Mouse (Mus musculus): ENCODE data around the gene Gpn3. TPM values are rescaled to one million over a fixed set of nuclear protein-coding genes. Genes with fewer than 3 reads are reported as not detected.

Gpn3 gene
- polyA plus RNA-seq, 1 experiment from 2014 or later: 42.9 TPM

DNA sequence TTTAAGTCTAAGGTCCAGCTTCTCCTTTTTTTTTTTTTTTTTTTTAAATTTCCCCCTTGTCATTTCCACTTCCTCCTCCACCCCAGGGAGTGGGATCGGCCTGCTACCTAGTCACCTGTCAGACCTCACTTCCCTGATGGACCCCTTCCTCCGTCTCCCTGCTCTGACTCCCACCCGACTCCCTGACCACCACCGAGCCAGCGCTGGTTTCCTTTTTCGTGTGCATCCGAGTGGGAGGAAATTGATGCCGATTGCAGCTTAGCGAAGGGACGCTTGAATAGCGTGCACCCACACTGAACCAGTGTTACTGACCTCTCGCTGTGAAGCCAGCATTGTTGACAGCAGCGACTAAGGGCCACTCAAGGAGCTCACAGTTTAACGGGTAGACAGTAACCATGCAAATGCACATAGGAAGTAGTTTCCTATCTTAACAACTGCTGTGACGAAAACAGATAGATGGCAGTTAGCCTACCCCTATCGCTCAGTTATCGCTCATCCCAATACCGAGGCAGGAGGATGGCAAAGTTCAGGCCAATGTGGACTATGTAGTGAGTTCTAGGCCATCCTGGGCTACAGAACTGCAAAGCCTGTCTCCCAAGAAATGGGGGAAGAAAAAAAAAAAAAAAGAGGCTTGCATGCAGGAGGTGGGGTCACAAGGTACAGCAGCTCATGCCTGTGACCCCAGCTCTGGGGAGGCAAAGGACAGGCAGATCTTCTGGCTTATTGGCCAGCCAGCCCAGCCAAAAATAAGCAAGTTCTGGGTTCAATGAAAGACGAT, 20.7 kb downstream of the Gpn3 start:
- ATAC-seq (replicated peaks): peak; percentile 53; the same call in 1 of the 2 replicates
- peaks cover 16% of the 10 kb centered on the region for H3K4me1 ChIP-seq
- peak overlapping the region; percentile 60 for H3K4me3 ChIP-seq
- H3K36me3 ChIP-seq (replicated peaks): peaks cover 2% of the 10 kb centered on the region; the same call in 1 of the 2 replicates
- no peaks in the 10 kb centered on the region for H3K27me3 ChIP-seq (replicated peaks)
- no peaks in the 10 kb centered on the region for H3K9me3 ChIP-seq
- peak overlapping the region; percentile 64 for H3K27ac ChIP-seq
- peak overlapping the region; percentile 63 for H3K9ac ChIP-seq
- peak overlapping the region; percentile 77 for H3K4me2 ChIP-seq
- 14% methylated on average over 19 of the region's 19 CpGs for WGBS

DNA sequence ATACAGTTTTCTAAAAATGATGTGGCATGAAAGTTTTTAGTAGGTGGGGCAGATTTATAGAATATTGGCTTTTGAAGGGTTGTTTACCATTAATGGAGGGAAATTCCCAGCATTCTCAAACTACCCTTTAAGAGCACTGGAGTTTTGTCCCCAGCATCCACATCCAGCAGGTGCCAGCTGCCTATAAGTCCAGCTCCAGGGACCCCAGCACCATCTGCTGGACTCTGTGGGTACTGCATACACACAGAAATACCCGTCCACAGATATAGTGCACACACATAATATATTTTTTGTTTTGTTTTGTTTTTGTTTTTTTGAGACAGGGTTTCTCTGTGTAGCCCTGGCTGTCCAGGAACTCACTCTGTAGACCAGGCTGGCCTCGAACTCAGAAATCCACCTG, 22.2 kb downstream of the Gpn3 start:
- Histone ChIP-seq H3K27ac (no peak overlapping the region), H3K4me2 (no peak overlapping the region), H3K4me3 (no peak overlapping the region), H3K9ac (no peak overlapping the region), H3K36me3 (replicated peaks) (peaks cover 5% of the 10 kb centered on the region; the same call in 1 of the 2 replicates), H3K9me3 (no peaks in the 10 kb centered on the region), H3K4me1 (peaks cover 16% of the 10 kb centered on the region), H3K27me3 (replicated peaks) (no peaks in the 10 kb centered on the region)
- WGBS: 54% methylated on average over 2 of the region's 2 CpGs
- no peak for ATAC-seq (replicated peaks)

DNA sequence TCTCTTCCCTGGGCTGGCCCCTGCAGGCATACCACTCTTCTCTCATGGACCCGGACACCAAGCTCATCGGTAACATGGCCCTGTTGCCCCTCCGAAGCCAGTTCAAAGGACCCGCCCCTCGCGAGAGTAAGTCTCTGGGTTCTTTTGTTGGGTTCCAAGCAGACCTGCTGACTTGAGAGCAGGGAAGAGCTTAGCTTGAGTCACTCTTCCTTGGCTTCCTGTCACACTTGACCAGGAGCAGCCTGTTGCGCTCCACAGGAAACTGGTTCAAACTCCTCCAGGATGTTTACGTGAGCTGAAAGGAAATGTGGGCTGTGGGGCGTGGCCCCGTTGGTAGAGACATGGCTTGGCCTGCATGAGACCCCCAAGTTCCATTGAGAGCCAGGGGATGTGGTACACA, 25.1 kb downstream of the Gpn3 start:
- no peak overlapping the region for H3K9ac ChIP-seq
- peaks cover 16% of the 10 kb centered on the region for H3K4me1 ChIP-seq
- H3K9me3 ChIP-seq: no peaks in the 10 kb centered on the region
- no peak for ATAC-seq (replicated peaks)
- no peak overlapping the region for H3K4me3 ChIP-seq
- H3K4me2 ChIP-seq: no peak overlapping the region
- WGBS: 89% methylated on average over 10 of the region's 10 CpGs
- H3K27ac ChIP-seq: no peak overlapping the region
- no peaks in the 10 kb centered on the region for H3K27me3 ChIP-seq (replicated peaks)
- H3K36me3 ChIP-seq (replicated peaks): peaks cover 5% of the 10 kb centered on the region; the same call in 1 of the 2 replicates

DNA sequence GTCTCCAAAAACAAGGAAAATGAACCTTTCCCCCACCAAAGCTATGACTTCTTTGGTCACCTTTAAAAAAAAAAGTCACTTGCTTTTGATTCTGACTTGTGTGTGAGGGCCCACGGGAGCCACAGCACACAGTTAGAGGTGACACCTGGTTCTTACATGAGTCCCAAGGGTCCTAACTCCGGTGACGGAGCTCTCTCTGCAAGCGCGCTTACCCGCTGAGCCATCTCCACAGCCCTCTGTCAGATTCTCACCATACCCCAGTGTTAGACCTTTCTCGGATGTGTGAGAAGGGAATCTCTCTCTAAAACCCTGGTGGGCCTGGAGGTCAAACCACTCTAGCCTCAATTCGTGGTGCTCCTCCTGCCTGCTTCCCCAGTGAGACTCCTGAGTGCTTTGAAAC, 25.8 kb downstream of the Gpn3 start:
- 92% methylated on average over 8 of the region's 8 CpGs for WGBS
- H3K9ac ChIP-seq: no peak overlapping the region
- H3K9me3 ChIP-seq: no peaks in the 10 kb centered on the region
- H3K27me3 ChIP-seq (replicated peaks): no peaks in the 10 kb centered on the region
- H3K4me1 ChIP-seq: peaks cover 14% of the 10 kb centered on the region
- H3K27ac ChIP-seq: no peak overlapping the region
- H3K4me2 ChIP-seq: no peak overlapping the region
- no peak overlapping the region for H3K4me3 ChIP-seq
- no peak for ATAC-seq (replicated peaks)
- peaks cover 5% of the 10 kb centered on the region; the same call in 1 of the 2 replicates for H3K36me3 ChIP-seq (replicated peaks)

DNA sequence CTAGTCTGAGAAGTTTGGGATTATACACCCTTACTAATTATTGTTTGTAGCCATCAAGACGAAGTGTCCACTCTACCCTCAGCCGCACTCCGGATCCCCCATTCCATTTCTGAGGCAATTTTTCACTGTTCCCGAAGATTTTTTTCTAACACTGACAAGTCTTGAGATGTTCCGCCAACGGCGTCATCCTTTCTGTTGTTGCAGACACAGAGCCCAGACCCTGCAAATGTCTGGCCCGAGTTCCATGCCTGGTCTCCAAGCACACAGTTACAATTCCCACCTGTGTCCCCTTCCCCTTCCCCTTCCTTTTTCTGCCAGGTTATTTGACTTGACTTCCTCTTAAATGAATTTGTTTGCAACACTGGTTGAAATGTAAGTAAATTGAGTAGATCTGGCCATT, 28.2 kb downstream of the Gpn3 start:
- ATAC-seq (replicated peaks): no peak
- no peak overlapping the region for H3K9ac ChIP-seq
- no peaks in the 10 kb centered on the region for H3K4me1 ChIP-seq
- no peak overlapping the region for H3K27ac ChIP-seq
- WGBS: 95% methylated on average over 8 of the region's 8 CpGs
- H3K4me3 ChIP-seq: no peak overlapping the region
- no peaks in the 10 kb centered on the region for H3K9me3 ChIP-seq
- no peaks in the 10 kb centered on the region for H3K27me3 ChIP-seq (replicated peaks)
- no peak overlapping the region for H3K4me2 ChIP-seq
- H3K36me3 ChIP-seq (replicated peaks): peaks cover 17% of the 10 kb centered on the region

DNA sequence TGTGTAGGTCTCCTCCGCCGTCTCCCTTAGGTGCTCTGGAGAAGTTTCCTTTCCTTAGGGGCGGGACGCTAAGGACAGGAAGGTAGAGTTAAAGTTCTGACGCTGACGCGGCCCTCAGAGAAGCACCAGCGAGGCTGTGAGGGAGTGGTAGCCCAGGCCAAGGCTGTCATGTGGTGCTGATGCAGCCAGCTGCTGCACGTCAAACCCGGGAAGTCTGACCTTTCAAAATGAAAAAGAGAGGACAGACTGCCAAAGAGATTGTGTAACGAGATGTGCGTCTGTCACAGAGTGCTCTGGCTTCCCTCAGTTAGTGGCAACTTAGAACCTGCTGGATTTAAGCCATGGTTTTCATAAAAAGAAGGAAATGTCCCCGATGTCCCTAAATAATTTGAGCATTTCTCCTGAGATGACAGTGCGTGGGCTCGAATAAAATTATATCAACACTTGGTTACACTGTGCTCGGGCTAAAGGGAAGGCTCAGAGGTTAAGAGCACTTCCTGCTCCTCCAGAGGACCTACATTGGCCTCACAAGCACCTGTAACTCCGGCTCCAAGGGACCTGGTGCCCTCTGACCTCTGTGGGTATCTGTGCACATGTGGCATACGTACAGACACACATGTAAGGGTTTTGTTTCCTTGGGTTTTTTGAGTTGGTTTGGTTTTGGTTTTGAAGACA, 29.1 kb downstream of the Gpn3 start:
- 88% methylated on average over 18 of the region's 18 CpGs for WGBS
- Histone ChIP-seq H3K4me2 (no peak overlapping the region), H3K4me3 (no peak overlapping the region), H3K27me3 (replicated peaks) (no peaks in the 10 kb centered on the region), H3K4me1 (no peaks in the 10 kb centered on the region), H3K9me3 (no peaks in the 10 kb centered on the region), H3K36me3 (replicated peaks) (peaks cover 17% of the 10 kb centered on the region), H3K9ac (no peak overlapping the region), H3K27ac (no peak overlapping the region)
- no peak for ATAC-seq (replicated peaks)

DNA sequence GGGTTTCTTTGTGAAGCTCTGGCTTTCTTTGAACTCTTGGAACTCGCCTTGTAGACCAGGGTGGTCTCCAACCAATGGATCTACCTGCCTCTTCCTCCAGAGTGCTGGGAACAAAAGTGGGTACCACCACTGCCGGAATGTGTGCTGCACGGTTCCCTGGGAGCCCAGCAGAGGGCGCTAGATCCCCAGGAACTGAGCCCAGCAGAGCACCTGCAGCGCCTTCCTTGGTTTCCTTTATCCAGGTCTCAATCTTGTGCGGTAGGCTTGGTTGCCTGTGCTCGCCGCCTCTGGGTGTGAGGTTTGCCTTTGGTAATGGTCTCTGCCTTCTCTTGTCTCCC, 29.6 kb downstream of the Gpn3 start:
- no peaks in the 10 kb centered on the region for H3K9me3 ChIP-seq
- ATAC-seq (replicated peaks): no peak
- no peak overlapping the region for H3K4me3 ChIP-seq
- H3K9ac ChIP-seq: no peak overlapping the region
- H3K27ac ChIP-seq: no peak overlapping the region
- 16% methylated on average over 8 of the region's 8 CpGs for WGBS
- H3K4me1 ChIP-seq: no peaks in the 10 kb centered on the region
- H3K27me3 ChIP-seq (replicated peaks): no peaks in the 10 kb centered on the region
- no peak overlapping the region for H3K4me2 ChIP-seq
- H3K36me3 ChIP-seq (replicated peaks): peaks cover 19% of the 10 kb centered on the region

DNA sequence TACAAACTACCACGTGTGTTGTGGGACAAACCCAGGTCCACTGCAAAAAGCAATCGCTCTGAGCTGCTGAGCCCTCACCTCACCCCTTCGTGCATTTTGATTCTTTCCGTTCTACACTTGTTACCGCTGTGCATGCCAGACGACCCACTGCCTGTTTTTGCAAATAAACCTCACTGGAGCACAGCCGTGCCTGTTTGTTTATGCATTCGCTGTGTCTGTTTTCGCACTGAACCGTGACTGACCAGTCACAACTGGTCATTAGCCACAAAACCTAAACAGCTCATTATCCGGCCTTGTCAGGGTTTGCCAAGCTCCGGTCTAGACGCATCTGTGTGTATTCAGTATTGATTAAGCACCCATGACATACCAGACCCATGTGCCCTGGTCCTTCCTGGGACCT, 30.5 kb downstream of the Gpn3 start:
- WGBS: 89% methylated on average over 13 of the region's 13 CpGs
- no peak for ATAC-seq (replicated peaks)
- Histone ChIP-seq H3K4me1 (no peaks in the 10 kb centered on the region), H3K4me3 (no peak overlapping the region), H3K4me2 (no peak overlapping the region), H3K9me3 (no peaks in the 10 kb centered on the region), H3K9ac (no peak overlapping the region), H3K36me3 (replicated peaks) (peaks cover 28% of the 10 kb centered on the region), H3K27me3 (replicated peaks) (no peaks in the 10 kb centered on the region), H3K27ac (no peak overlapping the region)

DNA sequence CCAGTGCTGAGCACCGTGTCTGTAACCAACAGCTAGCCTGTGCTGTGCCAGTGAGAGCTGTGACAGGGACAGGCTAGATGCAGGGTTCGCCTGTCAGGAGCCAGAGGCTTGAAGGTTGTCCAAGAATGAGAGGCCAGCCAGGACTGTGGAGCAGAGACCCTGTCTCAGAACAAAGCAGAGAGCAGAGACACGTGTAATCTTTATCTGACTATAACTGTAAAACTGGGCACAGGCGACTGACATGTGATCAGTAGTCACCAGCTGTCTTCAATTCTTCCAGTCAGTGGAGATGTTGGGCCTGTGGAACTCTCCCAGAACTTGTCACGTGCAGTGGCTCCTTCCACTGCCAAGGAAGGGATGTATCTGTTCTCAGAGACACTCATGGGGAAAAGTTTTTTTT, 31.1 kb downstream of the Gpn3 start:
- Histone ChIP-seq H3K4me2 (no peak overlapping the region), H3K4me3 (no peak overlapping the region), H3K4me1 (no peaks in the 10 kb centered on the region), H3K9me3 (no peaks in the 10 kb centered on the region), H3K27me3 (replicated peaks) (no peaks in the 10 kb centered on the region), H3K27ac (no peak overlapping the region), H3K9ac (no peak overlapping the region), H3K36me3 (replicated peaks) (peaks cover 26% of the 10 kb centered on the region)
- no peak for ATAC-seq (replicated peaks)
- WGBS: 83% methylated on average over 5 of the region's 5 CpGs

DNA sequence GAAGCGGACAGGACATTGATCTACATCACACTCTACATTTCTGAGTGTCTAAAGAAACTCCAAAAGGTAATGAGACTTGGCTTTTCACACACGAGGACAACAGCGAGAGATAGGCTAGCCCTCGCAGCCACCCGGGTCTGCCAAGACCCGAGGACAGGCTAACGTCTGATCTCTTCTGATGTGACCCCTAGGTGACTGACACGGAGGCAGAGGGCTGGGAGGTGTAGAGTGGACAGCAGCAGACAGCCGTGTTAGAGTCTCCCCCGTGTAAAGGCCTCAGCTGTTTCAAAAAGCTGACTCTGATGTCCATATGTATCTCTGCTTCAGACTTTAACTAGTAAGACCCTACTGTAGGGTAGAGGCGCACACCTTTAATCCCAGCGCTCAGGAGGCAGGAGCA, 31.7 kb downstream of the Gpn3 start:
- 93% methylated on average over 12 of the region's 12 CpGs for WGBS
- no peak overlapping the region for H3K4me3 ChIP-seq
- H3K4me2 ChIP-seq: no peak overlapping the region
- no peaks in the 10 kb centered on the region for H3K9me3 ChIP-seq
- H3K27me3 ChIP-seq (replicated peaks): no peaks in the 10 kb centered on the region
- H3K9ac ChIP-seq: no peak overlapping the region
- peaks cover 26% of the 10 kb centered on the region for H3K36me3 ChIP-seq (replicated peaks)
- ATAC-seq (replicated peaks): no peak
- H3K27ac ChIP-seq: no peak overlapping the region
- H3K4me1 ChIP-seq: no peaks in the 10 kb centered on the region

DNA sequence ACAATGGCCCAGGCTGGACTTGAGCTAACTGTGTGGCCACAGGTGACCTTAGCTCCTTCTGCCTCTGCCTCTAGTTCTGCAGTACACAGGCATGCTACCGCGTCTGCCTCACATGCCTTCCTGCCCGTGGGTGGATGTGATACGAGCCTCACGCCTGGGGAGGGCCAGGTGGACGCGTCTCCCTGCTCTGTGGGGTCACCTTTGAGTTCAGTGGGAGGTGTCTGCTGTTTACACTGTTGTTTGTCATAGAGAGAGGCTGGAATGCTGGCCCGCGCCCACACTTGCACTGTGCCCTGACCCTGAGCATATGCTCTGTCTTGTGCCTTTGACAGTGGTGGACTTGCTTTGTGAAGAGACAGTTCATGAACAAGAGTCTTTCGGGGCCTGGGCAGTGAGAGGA, 33.9 kb downstream of the Gpn3 start:
- H3K36me3 ChIP-seq (replicated peaks): peaks cover 26% of the 10 kb centered on the region
- no peak overlapping the region for H3K27ac ChIP-seq
- H3K4me1 ChIP-seq: no peaks in the 10 kb centered on the region
- H3K9me3 ChIP-seq: no peaks in the 10 kb centered on the region
- 96% methylated on average over 10 of the region's 10 CpGs for WGBS
- no peak overlapping the region for H3K4me3 ChIP-seq
- no peak for ATAC-seq (replicated peaks)
- no peaks in the 10 kb centered on the region for H3K27me3 ChIP-seq (replicated peaks)
- no peak overlapping the region for H3K9ac ChIP-seq
- H3K4me2 ChIP-seq: no peak overlapping the region

DNA sequence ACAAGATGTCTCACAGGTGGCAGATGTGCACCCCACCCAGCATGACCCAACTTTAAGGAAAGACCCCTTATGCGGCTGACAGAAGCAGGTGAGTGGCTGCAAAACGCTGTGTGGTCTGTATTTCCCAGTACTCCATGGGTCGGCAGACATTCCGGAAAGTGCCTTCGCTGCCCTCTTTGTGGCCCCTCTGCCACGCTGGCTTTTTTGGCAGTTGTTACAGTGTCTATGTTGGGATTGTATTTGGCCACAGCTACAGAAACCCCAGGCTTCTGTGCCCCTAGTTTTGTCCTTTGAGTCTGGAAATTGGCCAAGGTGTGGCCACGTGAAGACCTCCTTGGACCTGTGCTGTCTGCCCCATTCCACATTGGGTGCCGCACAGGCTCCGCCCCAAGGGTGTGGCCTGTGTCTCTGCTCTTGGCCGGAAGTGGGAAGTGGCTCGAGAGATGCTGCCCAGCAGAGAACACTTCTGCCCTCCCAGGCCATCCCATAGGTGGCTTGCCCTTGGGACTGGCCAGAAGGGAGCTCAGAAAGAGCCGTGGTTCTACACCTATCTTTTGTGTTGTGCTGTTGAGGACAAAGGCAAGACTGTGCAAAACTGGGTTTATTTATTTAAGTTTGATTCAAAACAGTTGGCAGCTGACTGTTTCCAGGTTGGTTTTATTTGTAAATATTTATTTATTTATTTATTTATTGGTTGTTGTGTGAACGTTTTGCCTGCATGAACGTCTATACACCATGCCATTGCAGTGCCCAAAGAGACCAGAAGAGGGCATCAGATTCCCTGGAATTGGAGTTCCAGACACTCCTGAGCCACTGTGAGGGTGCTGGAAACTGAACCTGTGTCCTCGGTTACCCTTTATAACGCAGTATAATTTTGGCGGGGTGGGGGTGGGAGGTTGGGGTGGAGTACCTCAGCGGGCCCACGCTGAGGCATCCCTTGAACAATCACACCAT, 38.3 kb downstream of the Gpn3 start:
- no peaks in the 10 kb centered on the region for H3K27me3 ChIP-seq (replicated peaks)
- H3K4me1 ChIP-seq: no peaks in the 10 kb centered on the region
- 88% methylated on average over 19 of the region's 19 CpGs for WGBS
- no peak overlapping the region for H3K4me3 ChIP-seq
- H3K4me2 ChIP-seq: no peak overlapping the region
- H3K27ac ChIP-seq: no peak overlapping the region
- H3K9me3 ChIP-seq: no peaks in the 10 kb centered on the region
- no peak for ATAC-seq (replicated peaks)
- peaks cover 14% of the 10 kb centered on the region; the same call in 1 of the 2 replicates for H3K36me3 ChIP-seq (replicated peaks)
- no peak overlapping the region for H3K9ac ChIP-seq

Measured in midbrain, embryonic 15.5 days (tissue).